Mouse (Mus musculus): ENCODE data around the gene Ceacam19. TPM values are rescaled to one million over a fixed set of nuclear protein-coding genes. Genes with fewer than 3 reads are reported as not detected.

The Ceacam19 gene
- polyA plus RNA-seq, 1 experiment from 2014 or later: not detected

- no peak overlapping the region for H3K4me3 ChIP-seq (ENCODE audit: low read length)
- H3K36me3 ChIP-seq (ENCODE audit: insufficient read depth, low read length): no peaks in the 10 kb centered on the region
- H3K27ac ChIP-seq (ENCODE audit: low read length): no peak overlapping the region
- no peak for ATAC-seq (ENCODE audit: low FRiP score, low TSS enrichment)
- 53% methylated on average over 8 of the region's 8 CpGs for WGBS
- no peak overlapping the region for H3K4me2 ChIP-seq (replicated peaks; ENCODE audit: low read depth, low read length)
- H3K27me3 ChIP-seq (ENCODE audit: insufficient read depth, low read length): no peaks in the 10 kb centered on the region
- no peaks in the 10 kb centered on the region for H3K4me1 ChIP-seq (ENCODE audit: insufficient read depth, low read length)
- H3K9me3 ChIP-seq (ENCODE audit: low read length): no peaks in the 10 kb centered on the region; the same call in 1 of the 2 replicates
- no peak overlapping the region for H3K9ac ChIP-seq (replicated peaks; ENCODE audit: low read length)
These were observed 2.1 kb upstream of the Ceacam19 start for GRCm38 (mm10) chr7:19889881-19890280.

GRCm38 (mm10) chr7:19880754-19881153, 7.0 kb downstream of the Ceacam19 start:
- 80% methylated on average over 8 of the region's 8 CpGs for WGBS
- Histone ChIP-seq H3K27me3 (ENCODE audit: insufficient read depth, low read length) (no peaks in the 10 kb centered on the region), H3K9ac (replicated peaks; ENCODE audit: low read length) (no peak overlapping the region), H3K9me3 (ENCODE audit: low read length) (no peaks in the 10 kb centered on the region), H3K4me3 (ENCODE audit: low read length) (no peak overlapping the region), H3K27ac (ENCODE audit: low read length) (no peak overlapping the region), H3K36me3 (ENCODE audit: insufficient read depth, low read length) (no peaks in the 10 kb centered on the region), H3K4me1 (ENCODE audit: insufficient read depth, low read length) (no peaks in the 10 kb centered on the region), H3K4me2 (replicated peaks; ENCODE audit: low read depth, low read length) (no peak overlapping the region)
- no peak for ATAC-seq (ENCODE audit: low FRiP score, low TSS enrichment)

GRCm38 (mm10) chr7:19876781-19877425, 10.9 kb downstream of the Ceacam19 start:
- Histone ChIP-seq H3K9me3 (ENCODE audit: low read length) (no peaks in the 10 kb centered on the region), H3K9ac (replicated peaks; ENCODE audit: low read length) (no peak overlapping the region), H3K4me2 (replicated peaks; ENCODE audit: low read depth, low read length) (no peak overlapping the region), H3K27ac (ENCODE audit: low read length) (no peak overlapping the region), H3K4me1 (ENCODE audit: insufficient read depth, low read length) (no peaks in the 10 kb centered on the region), H3K27me3 (ENCODE audit: insufficient read depth, low read length) (no peaks in the 10 kb centered on the region), H3K36me3 (ENCODE audit: insufficient read depth, low read length) (no peaks in the 10 kb centered on the region), H3K4me3 (ENCODE audit: low read length) (no peak overlapping the region)
- ATAC-seq (ENCODE audit: low FRiP score, low TSS enrichment): peak; percentile 12; the same call in 1 of the 2 replicates
- 32% methylated on average over 14 of the region's 14 CpGs for WGBS

- 48% methylated on average over 13 of the region's 13 CpGs for WGBS
- no peaks in the 10 kb centered on the region for H3K27me3 ChIP-seq (ENCODE audit: insufficient read depth, low read length)
- no peak overlapping the region for H3K4me2 ChIP-seq (replicated peaks; ENCODE audit: low read depth, low read length)
- H3K9me3 ChIP-seq (ENCODE audit: low read length): no peaks in the 10 kb centered on the region
- H3K4me3 ChIP-seq (ENCODE audit: low read length): no peak overlapping the region
- no peak overlapping the region for H3K9ac ChIP-seq (replicated peaks; ENCODE audit: low read length)
- H3K27ac ChIP-seq (ENCODE audit: low read length): no peak overlapping the region
- H3K36me3 ChIP-seq (ENCODE audit: insufficient read depth, low read length): no peaks in the 10 kb centered on the region
- no peaks in the 10 kb centered on the region for H3K4me1 ChIP-seq (ENCODE audit: insufficient read depth, low read length)
- peak; percentile 29; the same call in 1 of the 2 replicates for ATAC-seq (ENCODE audit: low FRiP score, low TSS enrichment)
These were observed 11.7 kb downstream of the Ceacam19 start for GRCm38 (mm10) chr7:19875948-19876682.

GRCm38 (mm10) chr7:19871943-19872601, 15.7 kb downstream of the Ceacam19 start:
- H3K4me2 ChIP-seq (replicated peaks; ENCODE audit: low read depth, low read length): no peak overlapping the region
- no peaks in the 10 kb centered on the region for H3K4me1 ChIP-seq (ENCODE audit: insufficient read depth, low read length)
- no peaks in the 10 kb centered on the region for H3K36me3 ChIP-seq (ENCODE audit: insufficient read depth, low read length)
- no peak for ATAC-seq (ENCODE audit: low FRiP score, low TSS enrichment)
- WGBS: 49% methylated on average over 5 of the region's 5 CpGs
- no peak overlapping the region for H3K27ac ChIP-seq (ENCODE audit: low read length)
- H3K9me3 ChIP-seq (ENCODE audit: low read length): no peaks in the 10 kb centered on the region
- H3K27me3 ChIP-seq (ENCODE audit: insufficient read depth, low read length): no peaks in the 10 kb centered on the region
- H3K4me3 ChIP-seq (ENCODE audit: low read length): no peak overlapping the region
- H3K9ac ChIP-seq (replicated peaks; ENCODE audit: low read length): no peak overlapping the region

GRCm38 (mm10) chr7:19871137-19871621, 16.6 kb downstream of the Ceacam19 start:
- no peaks in the 10 kb centered on the region for H3K9me3 ChIP-seq (ENCODE audit: low read length)
- no peaks in the 10 kb centered on the region for H3K4me1 ChIP-seq (ENCODE audit: insufficient read depth, low read length)
- H3K36me3 ChIP-seq (ENCODE audit: insufficient read depth, low read length): no peaks in the 10 kb centered on the region
- no peak overlapping the region for H3K9ac ChIP-seq (replicated peaks; ENCODE audit: low read length)
- no peak overlapping the region for H3K4me3 ChIP-seq (ENCODE audit: low read length)
- no peak overlapping the region for H3K27ac ChIP-seq (ENCODE audit: low read length)
- no peaks in the 10 kb centered on the region for H3K27me3 ChIP-seq (ENCODE audit: insufficient read depth, low read length)
- no peak overlapping the region for H3K4me2 ChIP-seq (replicated peaks; ENCODE audit: low read depth, low read length)
- ATAC-seq (ENCODE audit: low FRiP score, low TSS enrichment): no peak
- 61% methylated on average over 10 of the region's 10 CpGs for WGBS

GRCm38 (mm10) chr7:19867751-19868399, 19.9 kb downstream of the Ceacam19 start:
- Histone ChIP-seq H3K9me3 (ENCODE audit: low read length) (no peaks in the 10 kb centered on the region), H3K4me3 (ENCODE audit: low read length) (no peak overlapping the region), H3K27me3 (ENCODE audit: insufficient read depth, low read length) (no peaks in the 10 kb centered on the region), H3K4me1 (ENCODE audit: insufficient read depth, low read length) (no peaks in the 10 kb centered on the region), H3K27ac (ENCODE audit: low read length) (no peak overlapping the region), H3K36me3 (ENCODE audit: insufficient read depth, low read length) (no peaks in the 10 kb centered on the region), H3K4me2 (replicated peaks; ENCODE audit: low read depth, low read length) (no peak overlapping the region), H3K9ac (replicated peaks; ENCODE audit: low read length) (no peak overlapping the region)
- WGBS: 82% methylated on average over 16 of the region's 16 CpGs
- ATAC-seq (ENCODE audit: low FRiP score, low TSS enrichment): no peak

GRCm38 (mm10) chr7:19866490-19866889, 21.3 kb downstream of the Ceacam19 start:
- H3K27me3 ChIP-seq (ENCODE audit: insufficient read depth, low read length): no peaks in the 10 kb centered on the region
- H3K4me2 ChIP-seq (replicated peaks; ENCODE audit: low read depth, low read length): no peak overlapping the region
- H3K36me3 ChIP-seq (ENCODE audit: insufficient read depth, low read length): no peaks in the 10 kb centered on the region
- H3K9me3 ChIP-seq (ENCODE audit: low read length): no peaks in the 10 kb centered on the region
- H3K27ac ChIP-seq (ENCODE audit: low read length): no peak overlapping the region
- WGBS: 64% methylated on average over 6 of the region's 6 CpGs
- no peaks in the 10 kb centered on the region for H3K4me1 ChIP-seq (ENCODE audit: insufficient read depth, low read length)
- H3K4me3 ChIP-seq (ENCODE audit: low read length): no peak overlapping the region
- H3K9ac ChIP-seq (replicated peaks; ENCODE audit: low read length): no peak overlapping the region
- ATAC-seq (ENCODE audit: low FRiP score, low TSS enrichment): no peak

GRCm38 (mm10) chr7:19865246-19866036, 22.3 kb downstream of the Ceacam19 start:
- H3K9ac ChIP-seq (replicated peaks; ENCODE audit: low read length): no peak overlapping the region
- H3K4me3 ChIP-seq (ENCODE audit: low read length): no peak overlapping the region
- H3K4me2 ChIP-seq (replicated peaks; ENCODE audit: low read depth, low read length): no peak overlapping the region
- no peaks in the 10 kb centered on the region for H3K4me1 ChIP-seq (ENCODE audit: insufficient read depth, low read length)
- H3K36me3 ChIP-seq (ENCODE audit: insufficient read depth, low read length): no peaks in the 10 kb centered on the region
- 78% methylated on average over 8 of the region's 8 CpGs for WGBS
- no peak overlapping the region for H3K27ac ChIP-seq (ENCODE audit: low read length)
- H3K27me3 ChIP-seq (ENCODE audit: insufficient read depth, low read length): no peaks in the 10 kb centered on the region
- H3K9me3 ChIP-seq (ENCODE audit: low read length): no peaks in the 10 kb centered on the region
- no peak for ATAC-seq (ENCODE audit: low FRiP score, low TSS enrichment)

Data from kidney, embryonic 16.5 days (tissue).